Mouse (Mus musculus) frontal cortex, postnatal 36 days (tissue): ENCODE measurements around the gene Gm11733.

ENCODE experiments used
- DNase-seq, 2 experiments: peaks; one replicate each; pipeline ENCODE4 v3.0.0; 2022; ENCODE audit warnings: low spot score in 2 of 2

The Gm11733 gene

DNA sequence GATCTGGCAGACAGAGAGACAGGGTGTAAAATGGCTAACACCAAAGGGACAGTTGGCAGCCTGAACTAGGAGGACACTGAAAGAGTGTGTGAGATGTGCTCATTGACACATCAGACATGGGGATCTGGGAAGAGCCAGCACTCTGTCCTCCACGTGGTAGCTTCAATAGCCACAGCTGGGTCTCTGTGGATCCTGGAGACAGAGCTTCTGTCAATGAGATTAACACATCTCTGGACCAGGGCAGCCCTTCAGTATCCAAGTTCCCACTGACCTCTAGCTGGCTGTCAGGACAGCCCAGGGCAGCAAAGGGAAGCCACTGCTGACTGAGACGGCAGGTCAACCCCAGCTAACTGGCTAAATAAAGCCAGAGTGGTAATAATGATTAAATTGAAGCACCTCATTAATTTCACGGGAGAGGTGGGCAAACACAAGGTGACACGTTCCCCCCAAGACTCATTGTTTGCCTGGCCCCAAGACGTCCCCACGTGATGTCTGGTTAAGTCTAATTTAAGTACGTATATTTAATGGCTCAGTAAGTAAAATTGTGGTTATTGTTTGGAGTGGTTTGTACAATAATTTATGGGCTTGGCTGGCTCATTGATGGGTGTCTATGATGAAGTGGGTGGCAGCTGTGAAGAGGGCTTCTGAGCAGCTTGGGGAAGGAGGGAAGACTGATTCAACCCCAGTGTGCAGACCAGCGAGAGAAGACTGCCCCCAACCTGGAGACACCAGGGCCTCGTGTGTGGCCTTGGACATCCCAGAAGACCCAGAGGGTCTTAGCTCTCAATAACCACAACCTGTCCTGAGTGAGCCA is 51.5 kb downstream of the Gm11733 start:
- no peak for DNase-seq

DNA sequence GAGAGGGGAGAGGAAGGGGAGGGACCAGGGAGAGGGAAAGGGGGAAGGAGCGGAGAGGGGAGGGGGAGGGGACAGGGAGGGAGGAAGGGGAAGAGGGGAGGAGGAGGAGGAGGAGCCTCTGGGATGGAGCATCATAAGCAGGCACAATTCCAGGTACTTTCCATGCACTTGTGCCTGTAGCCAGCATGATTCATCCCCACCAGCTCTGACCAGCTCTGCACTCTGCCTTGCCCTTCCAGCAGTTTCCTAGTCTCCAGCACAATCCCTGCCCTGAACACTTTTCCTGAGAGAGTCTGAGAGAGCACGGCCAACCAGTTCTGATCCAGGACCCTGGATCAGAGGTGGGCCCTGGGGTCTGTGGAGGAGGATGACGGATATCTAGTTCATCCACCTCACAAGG is 52.4 kb downstream of the Gm11733 start:
- DNase-seq, result no peak
